Mouse (Mus musculus): ENCODE results near the gene Vmn1r233. TPM values are rescaled to one million over a fixed set of nuclear protein-coding genes. Genes with fewer than 3 reads are reported as not detected.

Gene Vmn1r233
- polyA plus RNA-seq (2014; fragmentation: Nextera tagmentation; extraction: Ambion mirVana) = not detected in 2 replicates

GRCm38 (mm10) chr17:20996364-20996763 lies at the start of gene Vmn1r233:
TSS of gene Vmn1r233 (minus strand) at chr17:20996464.
- no peak for DNase-seq (ENCODE audit: low spot score)
- H3K27ac ChIP-seq (replicated peaks; ENCODE audit: low read depth, low read length) = no peak within 1 kb of the TSS
- no peaks in the 10 kb centered on the region for H3K9me3 ChIP-seq (ENCODE audit: control insufficient read depth, low read length)
- no peaks in the 10 kb centered on the region for H3K27me3 ChIP-seq (replicated peaks; ENCODE audit: control insufficient read depth, insufficient read depth, low read length)
- no peaks in the 10 kb centered on the region for H3K4me1 ChIP-seq (ENCODE audit: control insufficient read depth, insufficient read depth, low read length)
- no peak within 1 kb of the TSS for H3K4me2 ChIP-seq (ENCODE audit: low read depth, low read length)
- no peak for ATAC-seq (ENCODE audit: low read depth)
- no peaks in the 10 kb centered on the region for H3K36me3 ChIP-seq (ENCODE audit: control insufficient read depth, insufficient read depth, low read length)
- no peak within 1 kb of the TSS for H3K4me3 ChIP-seq (ENCODE audit: low read depth, low read length)
- H3K9ac ChIP-seq (ENCODE audit: low read depth, low read length) = no peak within 1 kb of the TSS

GRCm38 (mm10) chr17:21018410-21019080 lies 22.3 kb upstream of the Vmn1r233 start:
- Histone ChIP-seq H3K4me2 (ENCODE audit: low read depth, low read length) (no peak overlapping the region), H3K27ac (replicated peaks; ENCODE audit: low read depth, low read length) (no peak overlapping the region), H3K27me3 (replicated peaks; ENCODE audit: control insufficient read depth, insufficient read depth, low read length) (no peaks in the 10 kb centered on the region), H3K9me3 (ENCODE audit: control insufficient read depth, low read length) (no peaks in the 10 kb centered on the region), H3K4me3 (ENCODE audit: low read depth, low read length) (no peak overlapping the region), H3K4me1 (ENCODE audit: control insufficient read depth, insufficient read depth, low read length) (no peaks in the 10 kb centered on the region), H3K9ac (ENCODE audit: low read depth, low read length) (no peak overlapping the region), H3K36me3 (ENCODE audit: control insufficient read depth, insufficient read depth, low read length) (peaks cover 81% of the 10 kb centered on the region)
- DNase-seq (ENCODE audit: low spot score) = no peak
- ATAC-seq (ENCODE audit: low read depth) = no peak
- 95% methylated on average over 1 of the region's 1 CpGs for WGBS

GRCm38 (mm10) chr17:21009726-21010125 lies 13.5 kb upstream of the Vmn1r233 start:
- 5% methylated on average over 1 of the region's 1 CpGs for WGBS

GRCm38 (mm10) chr17:21008382-21009331 lies 12.4 kb upstream of the Vmn1r233 start, which contains the start of gene Zfp160:
TSS of gene Zfp160 (plus strand) at chr17:21008903.
- H3K4me3 ChIP-seq (ENCODE audit: low read depth, low read length) = peak within 1 kb of the TSS; percentile 76
- ATAC-seq (ENCODE audit: low read depth) (peak; percentile 99), DNase-seq (ENCODE audit: low spot score) (peak; percentile 97)
- H3K36me3 ChIP-seq (ENCODE audit: control insufficient read depth, insufficient read depth, low read length) = peaks cover 22% of the 10 kb centered on the region
- H3K4me1 ChIP-seq (ENCODE audit: control insufficient read depth, insufficient read depth, low read length) = peaks cover 6% of the 10 kb centered on the region; the same call in 1 of the 2 replicates
- peak within 1 kb of the TSS; percentile 82 for H3K4me2 ChIP-seq (ENCODE audit: low read depth, low read length)
- H3K9ac ChIP-seq (ENCODE audit: low read depth, low read length) = peak within 1 kb of the TSS; percentile 92
- 6% methylated on average over 36 of the region's 36 CpGs for WGBS
- H3K9me3 ChIP-seq (ENCODE audit: control insufficient read depth, low read length) = no peaks in the 10 kb centered on the region
- H3K27ac ChIP-seq (replicated peaks; ENCODE audit: low read depth, low read length) = peak within 1 kb of the TSS; percentile 92
- no peaks in the 10 kb centered on the region for H3K27me3 ChIP-seq (replicated peaks; ENCODE audit: control insufficient read depth, insufficient read depth, low read length)

More at GRCm38 (mm10) chr17:21009726-21010125, 13.5 kb upstream of the Vmn1r233 start:
- H3K27me3 ChIP-seq (replicated peaks; ENCODE audit: control insufficient read depth, insufficient read depth, low read length) = no peaks in the 10 kb centered on the region
- peaks cover 30% of the 10 kb centered on the region for H3K36me3 ChIP-seq (ENCODE audit: control insufficient read depth, insufficient read depth, low read length)
- H3K4me1 ChIP-seq (ENCODE audit: control insufficient read depth, insufficient read depth, low read length) = peaks cover 6% of the 10 kb centered on the region; the same call in 1 of the 2 replicates
- no peaks in the 10 kb centered on the region for H3K9me3 ChIP-seq (ENCODE audit: control insufficient read depth, low read length)
- peak overlapping the region; percentile 92 for H3K9ac ChIP-seq (ENCODE audit: low read depth, low read length)
- peak overlapping the region; percentile 82 for H3K4me2 ChIP-seq (ENCODE audit: low read depth, low read length)
- H3K4me3 ChIP-seq (ENCODE audit: low read depth, low read length) = peak overlapping the region; percentile 76
- ATAC-seq (ENCODE audit: low read depth) (no peak), DNase-seq (ENCODE audit: low spot score) (no peak)
- H3K27ac ChIP-seq (replicated peaks; ENCODE audit: low read depth, low read length) = no peak overlapping the region

GRCm38 (mm10) chr17:20993716-20994115 lies 2.5 kb downstream of the Vmn1r233 start:
- no peak overlapping the region for H3K4me2 ChIP-seq (ENCODE audit: low read depth, low read length)
- no peak overlapping the region for H3K9ac ChIP-seq (ENCODE audit: low read depth, low read length)
- ATAC-seq (ENCODE audit: low read depth) (no peak), DNase-seq (ENCODE audit: low spot score) (no peak)
- no peaks in the 10 kb centered on the region for H3K27me3 ChIP-seq (replicated peaks; ENCODE audit: control insufficient read depth, insufficient read depth, low read length)
- H3K9me3 ChIP-seq (ENCODE audit: control insufficient read depth, low read length) = no peaks in the 10 kb centered on the region
- H3K36me3 ChIP-seq (ENCODE audit: control insufficient read depth, insufficient read depth, low read length) = no peaks in the 10 kb centered on the region
- no peak overlapping the region for H3K27ac ChIP-seq (replicated peaks; ENCODE audit: low read depth, low read length)
- WGBS = 54% methylated on average over 2 of the region's 2 CpGs
- no peaks in the 10 kb centered on the region for H3K4me1 ChIP-seq (ENCODE audit: control insufficient read depth, insufficient read depth, low read length)
- no peak overlapping the region for H3K4me3 ChIP-seq (ENCODE audit: low read depth, low read length)

- H3K4me3 ChIP-seq (ENCODE audit: low read depth, low read length) = no peak overlapping the region
These were observed 29.6 kb downstream of the Vmn1r233 start for GRCm38 (mm10) chr17:20966681-20967080.

GRCm38 (mm10) chr17:20965421-20965820 lies 30.8 kb downstream of the Vmn1r233 start:
- DNase-seq (ENCODE audit: low spot score) = no peak
- no peak overlapping the region for H3K4me2 ChIP-seq (ENCODE audit: low read depth, low read length)
- H3K9me3 ChIP-seq (ENCODE audit: control insufficient read depth, low read length) = no peaks in the 10 kb centered on the region
- H3K9ac ChIP-seq (ENCODE audit: low read depth, low read length) = no peak overlapping the region
- H3K27ac ChIP-seq (replicated peaks; ENCODE audit: low read depth, low read length) = no peak overlapping the region
- H3K27me3 ChIP-seq (replicated peaks; ENCODE audit: control insufficient read depth, insufficient read depth, low read length) = no peaks in the 10 kb centered on the region
- no peak overlapping the region for H3K4me3 ChIP-seq (ENCODE audit: low read depth, low read length)
- 88% methylated on average over 4 of the region's 4 CpGs for WGBS
- H3K4me1 ChIP-seq (ENCODE audit: control insufficient read depth, insufficient read depth, low read length) = no peaks in the 10 kb centered on the region
- no peak for ATAC-seq (ENCODE audit: low read depth)
- peaks cover 90% of the 10 kb centered on the region for H3K36me3 ChIP-seq (ENCODE audit: control insufficient read depth, insufficient read depth, low read length)

More at GRCm38 (mm10) chr17:20966681-20967080, 29.6 kb downstream of the Vmn1r233 start:
- no peak for ATAC-seq (ENCODE audit: low read depth)
- Histone ChIP-seq H3K9me3 (ENCODE audit: control insufficient read depth, low read length) (no peaks in the 10 kb centered on the region), H3K9ac (ENCODE audit: low read depth, low read length) (no peak overlapping the region), H3K27me3 (replicated peaks; ENCODE audit: control insufficient read depth, insufficient read depth, low read length) (no peaks in the 10 kb centered on the region), H3K36me3 (ENCODE audit: control insufficient read depth, insufficient read depth, low read length) (peaks cover 78% of the 10 kb centered on the region), H3K4me1 (ENCODE audit: control insufficient read depth, insufficient read depth, low read length) (no peaks in the 10 kb centered on the region), H3K27ac (replicated peaks; ENCODE audit: low read depth, low read length) (no peak overlapping the region), H3K4me2 (ENCODE audit: low read depth, low read length) (no peak overlapping the region)
- DNase-seq (ENCODE audit: low spot score) = no peak

GRCm38 (mm10) chr17:20960386-20960785 lies 35.9 kb downstream of the Vmn1r233 start:
- H3K4me3 ChIP-seq (ENCODE audit: low read depth, low read length) = no peak overlapping the region
- no peak overlapping the region for H3K27ac ChIP-seq (replicated peaks; ENCODE audit: low read depth, low read length)
- 98% methylated on average over 5 of the region's 5 CpGs for WGBS
- no peak overlapping the region for H3K9ac ChIP-seq (ENCODE audit: low read depth, low read length)
- peaks cover 100% of the 10 kb centered on the region for H3K36me3 ChIP-seq (ENCODE audit: control insufficient read depth, insufficient read depth, low read length)
- ATAC-seq (ENCODE audit: low read depth) (no peak), DNase-seq (ENCODE audit: low spot score) (no peak)
- no peaks in the 10 kb centered on the region for H3K27me3 ChIP-seq (replicated peaks; ENCODE audit: control insufficient read depth, insufficient read depth, low read length)
- H3K4me2 ChIP-seq (ENCODE audit: low read depth, low read length) = no peak overlapping the region
- H3K9me3 ChIP-seq (ENCODE audit: control insufficient read depth, low read length) = no peaks in the 10 kb centered on the region
- H3K4me1 ChIP-seq (ENCODE audit: control insufficient read depth, insufficient read depth, low read length) = no peaks in the 10 kb centered on the region
